Mouse (Mus musculus) cortical plate, adult 2 months (tissue): ENCODE results near the gene Polr3g. TPM values are rescaled to one million over a fixed set of nuclear protein-coding genes. Genes with fewer than 3 reads are reported as not detected.

Experiments used
- H3K27ac ChIP-seq: fragments of 200-500 bp; 2 replicates; pipeline ENCODE4 v1.5.1; 2012; ENCODE audit warnings: low read length, control low read depth, inconsistent platforms; ENCODE audit not compliant: insufficient read depth
- H3K4me1 ChIP-seq: fragments of 200-500 bp; 2 replicates; pipeline ENCODE4 v1.6.1; 2011; ENCODE audit warnings: low read length; ENCODE audit not compliant: control insufficient read depth, insufficient read depth
- H3K4me3 ChIP-seq: fragments of 200-500 bp; 2 replicates; pipeline ENCODE4 v1.5.1; 2011; ENCODE audit warnings: mild to moderate bottlenecking, low read length, control low read depth; ENCODE audit not compliant: insufficient read depth
- CTCF ChIP-seq: fragments of 200-500 bp; IDR thresholded peaks from 2 replicates; pipeline ENCODE4 v1.5.1; 2011; ENCODE audit warnings: mild to moderate bottlenecking, control low read depth, low read length; ENCODE audit not compliant: insufficient read depth; ENCODE audit errors: extremely low read depth
- POLR2A ChIP-seq: fragments of 200-500 bp; IDR thresholded peaks from 2 replicates; pipeline ENCODE4 v1.6.1; 2011; ENCODE audit warnings: mild to moderate bottlenecking, low read length, control low read depth; ENCODE audit not compliant: insufficient read depth; ENCODE audit errors: extremely low read depth
- polyA plus RNA-seq: library from polyadenylated mRNA; depleted of rRNA; stranded (reverse); fragments of >200 nt; gene quantifications from 2 replicates; pipeline ENCODE4 v1.2.3, GENCODE M21; 2012

Polr3g gene
- polyA plus RNA-seq, 1 experiment = 5.7 TPM

- Histone ChIP-seq H3K27ac (no peak overlapping the region), H3K4me1 (no peaks in the 10 kb centered on the region; the same call in 1 of the 2 replicates), H3K4me3 (no peak overlapping the region)
- TF ChIP-seq POLR2A (no peak), CTCF (no peak)
Measured at GRCm38 (mm10) chr13:81694446-81694845, 16.4 kb downstream of the Polr3g start.

GRCm38 (mm10) chr13:81691606-81692005, 19.2 kb downstream of the Polr3g start:
- no peak overlapping the region for H3K4me3 ChIP-seq
- H3K4me1 ChIP-seq = no peaks in the 10 kb centered on the region; the same call in 1 of the 2 replicates
- no peak for TF ChIP-seq POLR2A
- no peak for TF ChIP-seq CTCF
- no peak overlapping the region for H3K27ac ChIP-seq

- H3K4me3 ChIP-seq = no peak overlapping the region
- H3K27ac ChIP-seq = no peak overlapping the region
- H3K4me1 ChIP-seq = no peaks in the 10 kb centered on the region; the same call in 1 of the 2 replicates
- TF ChIP-seq POLR2A = no peak
- no peak for TF ChIP-seq CTCF
Measured at GRCm38 (mm10) chr13:81690477-81690876, 20.3 kb downstream of the Polr3g start.

DNA sequence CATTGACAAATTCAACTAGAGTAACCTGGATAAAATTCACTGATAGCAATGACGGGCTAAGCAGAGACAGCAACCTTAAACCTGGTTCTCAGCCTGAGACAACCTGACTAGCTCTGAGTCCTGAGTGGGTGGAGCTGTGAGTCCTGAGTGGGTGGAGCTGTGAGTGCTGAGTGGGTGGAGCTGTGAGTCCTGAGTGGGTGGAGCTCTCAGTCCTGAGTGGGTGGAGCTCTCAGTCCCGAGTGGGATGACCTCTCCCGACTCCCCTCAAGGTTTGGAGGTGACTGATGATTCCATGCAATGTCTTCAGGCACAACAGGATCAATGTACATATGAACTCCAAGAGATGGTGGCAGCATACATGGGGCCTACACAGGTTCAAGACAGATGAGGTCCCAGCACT, 21.2 kb downstream of the Polr3g start:
- Histone ChIP-seq H3K4me1 (no peaks in the 10 kb centered on the region; the same call in 1 of the 2 replicates), H3K4me3 (no peak overlapping the region), H3K27ac (no peak overlapping the region)
- TF ChIP-seq CTCF = no peak

DNA sequence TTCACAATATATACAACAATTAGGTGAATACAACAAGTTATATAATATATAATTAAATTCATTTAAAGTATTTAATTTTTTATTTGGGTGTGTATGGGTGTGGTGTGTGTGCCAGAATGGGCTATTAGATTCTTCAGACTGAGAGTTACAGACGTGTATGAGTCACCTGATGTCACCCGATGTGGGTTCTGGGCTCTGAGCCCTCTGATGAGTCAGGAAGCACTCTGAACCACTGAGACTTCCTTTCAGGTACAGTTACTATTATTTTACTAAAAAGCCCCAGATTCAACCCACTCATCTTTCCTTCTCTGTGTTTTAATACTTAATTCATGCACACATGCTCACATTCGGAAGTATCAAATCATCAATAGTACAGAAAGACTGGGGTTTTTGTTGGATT, 25.9 kb downstream of the Polr3g start:
- no peak for TF ChIP-seq CTCF
- TF ChIP-seq POLR2A = no peak
- H3K4me1 ChIP-seq = peaks cover 2% of the 10 kb centered on the region; the same call in 1 of the 2 replicates
- H3K4me3 ChIP-seq = no peak overlapping the region
- no peak overlapping the region for H3K27ac ChIP-seq

GRCm38 (mm10) chr13:81684258-81684657, 26.6 kb downstream of the Polr3g start:
- Histone ChIP-seq H3K4me1 (peaks cover 2% of the 10 kb centered on the region; the same call in 1 of the 2 replicates), H3K27ac (no peak overlapping the region), H3K4me3 (no peak overlapping the region)
- TF ChIP-seq POLR2A = no peak
- no peak for TF ChIP-seq CTCF

DNA sequence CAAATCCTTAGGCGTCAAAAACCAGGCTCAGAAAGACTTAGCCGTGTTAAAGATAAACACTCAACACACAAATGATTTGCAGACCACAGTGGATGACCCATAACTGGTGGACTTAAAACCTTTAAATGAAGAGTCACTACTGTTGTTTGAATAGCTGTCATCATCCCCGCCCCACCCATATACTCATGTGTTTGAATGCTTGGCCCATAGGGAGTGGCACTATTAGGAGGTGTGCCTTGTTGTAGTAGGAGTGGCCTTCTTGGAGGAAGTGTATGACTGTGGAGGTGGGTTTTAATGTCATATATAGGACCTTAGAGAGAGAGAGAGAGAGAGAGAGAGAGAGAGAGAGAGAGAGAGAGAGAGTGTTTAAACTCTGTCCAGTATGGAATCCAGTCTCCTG, 27.7 kb downstream of the Polr3g start:
- Histone ChIP-seq H3K4me3 (no peak overlapping the region), H3K27ac (no peak overlapping the region), H3K4me1 (peaks cover 2% of the 10 kb centered on the region; the same call in 1 of the 2 replicates)
- no peak for TF ChIP-seq POLR2A
- TF ChIP-seq CTCF = no peak

DNA sequence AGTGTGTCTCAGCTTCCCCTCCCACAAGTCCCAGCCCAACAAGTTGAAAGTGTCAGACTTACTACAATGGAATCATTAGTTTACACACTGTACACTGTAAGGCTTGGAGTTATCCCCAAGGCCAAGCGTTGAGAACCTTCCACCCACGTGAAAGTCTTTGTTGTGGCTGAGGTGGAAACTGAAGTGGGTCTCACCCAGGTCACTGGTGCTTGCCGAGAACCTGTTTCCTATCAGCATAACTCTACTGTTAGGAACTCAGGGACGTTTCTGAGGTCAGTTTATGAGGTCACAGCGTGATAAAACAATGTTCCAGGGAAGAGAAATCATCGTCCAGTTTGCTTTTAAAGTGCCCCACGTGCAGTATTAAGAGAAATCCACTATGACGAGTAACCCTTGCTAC, 35.5 kb downstream of the Polr3g start:
- Histone ChIP-seq H3K27ac (no peak overlapping the region), H3K4me3 (no peak overlapping the region), H3K4me1 (no peaks in the 10 kb centered on the region)
- no peak for TF ChIP-seq POLR2A
- no peak for TF ChIP-seq CTCF

GRCm38 (mm10) chr13:81667713-81668112, 43.1 kb downstream of the Polr3g start:
- no peak overlapping the region for H3K27ac ChIP-seq
- TF ChIP-seq CTCF (no peak), POLR2A (no peak)
- no peak overlapping the region for H3K4me3 ChIP-seq
- peaks cover 4% of the 10 kb centered on the region for H3K4me1 ChIP-seq

- H3K4me3 ChIP-seq = no peak overlapping the region
- H3K27ac ChIP-seq = no peak overlapping the region
- H3K4me1 ChIP-seq = peaks cover 4% of the 10 kb centered on the region
- TF ChIP-seq CTCF = no peak
- TF ChIP-seq POLR2A = no peak
Measured at GRCm38 (mm10) chr13:81664331-81664698, 46.5 kb downstream of the Polr3g start.
